Mouse (Mus musculus) lung, embryonic 14.5 days (tissue): Measurements from ENCODE around the gene P4hb. TPM values are rescaled to one million over a fixed set of nuclear protein-coding genes. Genes with fewer than 3 reads are reported as not detected.

Experiments
- ATAC-seq: fragments of 200-750 bp; cut with Nextera tagmentation; 2 replicates; pipeline ENCODE4 v1.8.0; 2017; ENCODE audit warnings: mild to moderate bottlenecking, moderate TSS enrichment, moderate library complexity; ENCODE audit not compliant: insufficient read depth
- DNase-seq: peaks from one replicate; pipeline ENCODE4 v3.0.0-alpha.2; 2015
- H3K27ac ChIP-seq: fragments of 300-500 bp; sonication (generic); 2 replicates; pipeline ENCODE4 v1.5.1; 2014; ENCODE audit warnings: low read depth, mild to moderate bottlenecking, moderate library complexity
- H3K27me3 ChIP-seq: fragments of 300-500 bp; sonication (generic); 2 replicates; pipeline ENCODE4 v1.6.1; 2014; ENCODE audit warnings: low read length, control low read depth; ENCODE audit not compliant: insufficient read depth
- H3K36me3 ChIP-seq: fragments of 300-500 bp; sonication (generic); 2 replicates; pipeline ENCODE4 v1.6.1; 2014; ENCODE audit warnings: control low read depth; ENCODE audit not compliant: insufficient read depth
- H3K4me1 ChIP-seq: fragments of 300-500 bp; sonication (generic); 2 replicates; pipeline ENCODE4 v1.6.1; 2014; ENCODE audit warnings: antibody characterized with exemption, control low read depth; ENCODE audit not compliant: insufficient read depth
- H3K4me2 ChIP-seq: fragments of 300-500 bp; sonication (generic); 2 replicates; pipeline ENCODE4 v1.6.1; 2014; ENCODE audit warnings: mild to moderate bottlenecking
- H3K4me3 ChIP-seq: fragments of 300-500 bp; sonication (generic); 2 replicates; pipeline ENCODE4 v1.5.1; 2014; ENCODE audit warnings: low read depth, low read length
- H3K9ac ChIP-seq: fragments of 300-500 bp; sonication (generic); 2 replicates; pipeline ENCODE4 v1.6.1; 2014
- H3K9me3 ChIP-seq: fragments of 300-500 bp; sonication (generic); 2 replicates; pipeline ENCODE4 v1.6.1; 2016; ENCODE audit warnings: low read depth, low read length, control low read depth
- CTCF ChIP-seq: IDR thresholded peaks from 2 replicates; pipeline ENCODE4 v1.5.1; 2016; ENCODE audit warnings: antibody characterized with exemption, low read depth
- WGBS: fragments of 180-500 bp; shearing (Covaris S2); extraction: QIAGEN DNeasy Blood & Tissue Kit; methylation state at CpG from one replicate; pipeline ENCODE4 v1.1.7; 2014; 5-methylcytosine and 5-hydroxymethylcytosine counted together
- polyA plus RNA-seq: library from polyadenylated mRNA; unstranded; fragments of >200 nt; fragmentation: Nextera tagmentation; extraction: Ambion mirVana; gene quantifications from 2 replicates; pipeline ENCODE4 v1.2.1, GENCODE M21; 2014

The P4hb gene
- polyA plus RNA-seq, 1 experiment from 2014 or later = 872 TPM

- Histone ChIP-seq H3K4me1 (0 out of 2 replicates have a peak, but pooled peaks cover 3% of the 10 kb centered on the region), H3K4me2 (no peak overlapping the region), H3K9ac (no peak overlapping the region), H3K27ac (no peak overlapping the region), H3K4me3 (no peak overlapping the region), H3K27me3 (no peaks in the 10 kb centered on the region), H3K36me3 (peaks cover 17% of the 10 kb centered on the region), H3K9me3 (no peaks in the 10 kb centered on the region)
- TF ChIP-seq CTCF = no peak
- WGBS = 65% methylated on average over 2 of the region's 2 CpGs
- DNase-seq (no peak), ATAC-seq (no peak)
Measured at GRCm38 (mm10) chr11:120555260-120555659, 17.8 kb downstream of the P4hb start.

- 59% methylated on average over 7 of the region's 7 CpGs for WGBS
- Histone ChIP-seq H3K4me3 (no peak overlapping the region), H3K4me2 (no peak overlapping the region), H3K9me3 (no peaks in the 10 kb centered on the region), H3K27me3 (no peaks in the 10 kb centered on the region), H3K9ac (no peak overlapping the region), H3K27ac (no peak overlapping the region), H3K36me3 (peaks cover 13% of the 10 kb centered on the region), H3K4me1 (0 out of 2 replicates have a peak, but pooled peaks cover 7% of the 10 kb centered on the region)
- no peak for TF ChIP-seq CTCF
- DNase-seq (no peak), ATAC-seq (no peak)
Measured at GRCm38 (mm10) chr11:120554834-120555233, 18.2 kb downstream of the P4hb start.

DNA sequence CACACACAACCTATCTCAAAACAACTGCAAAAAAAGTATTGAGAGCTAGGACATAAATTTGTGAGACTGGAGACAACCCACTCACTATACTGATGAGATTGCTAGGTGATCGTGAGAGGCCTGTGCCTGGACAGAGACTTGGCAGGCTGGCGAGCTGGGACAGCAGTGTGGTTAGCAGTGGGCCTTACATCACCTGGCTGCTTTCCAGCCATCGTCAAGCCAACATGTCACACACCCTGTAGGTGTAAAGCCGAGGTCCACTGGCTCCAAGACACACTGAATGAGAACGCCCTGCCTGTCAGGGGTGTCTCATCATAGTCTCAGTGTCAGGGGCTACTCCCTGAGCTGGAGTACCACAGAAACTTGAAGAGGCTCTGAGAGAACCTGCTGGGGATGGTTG, 20.3 kb downstream of the P4hb start:
- H3K36me3 ChIP-seq = no peaks in the 10 kb centered on the region
- H3K9me3 ChIP-seq = no peaks in the 10 kb centered on the region
- no peak overlapping the region for H3K4me3 ChIP-seq
- H3K4me1 ChIP-seq = peaks cover 14% of the 10 kb centered on the region
- H3K27ac ChIP-seq = no peak overlapping the region
- DNase-seq (no peak), ATAC-seq (no peak)
- 66% methylated on average over 5 of the region's 5 CpGs for WGBS
- no peak overlapping the region for H3K9ac ChIP-seq
- no peaks in the 10 kb centered on the region for H3K27me3 ChIP-seq
- H3K4me2 ChIP-seq = no peak overlapping the region
- no peak for TF ChIP-seq CTCF

GRCm38 (mm10) chr11:120550810-120551440, 22.1 kb downstream of the P4hb start, which contains the start of gene Ppp1r27:
Gene Ppp1r27, minus strand, starts transcription at chr11:120551132.
- Histone ChIP-seq H3K9ac (peak within 1 kb of the TSS; percentile 95), H3K9me3 (no peaks in the 10 kb centered on the region), H3K27ac (peak within 1 kb of the TSS; percentile 96; the same call in 1 of the 2 replicates), H3K4me1 (peaks cover 14% of the 10 kb centered on the region), H3K36me3 (peaks cover 6% of the 10 kb centered on the region; the same call in 1 of the 2 replicates), H3K4me3 (peak within 1 kb of the TSS; percentile 98), H3K27me3 (no peaks in the 10 kb centered on the region), H3K4me2 (peak within 1 kb of the TSS; percentile 96)
- DNase-seq (no peak), ATAC-seq (no peak)
- no peak for TF ChIP-seq CTCF
- WGBS = 92% methylated on average over 28 of the region's 28 CpGs

DNA sequence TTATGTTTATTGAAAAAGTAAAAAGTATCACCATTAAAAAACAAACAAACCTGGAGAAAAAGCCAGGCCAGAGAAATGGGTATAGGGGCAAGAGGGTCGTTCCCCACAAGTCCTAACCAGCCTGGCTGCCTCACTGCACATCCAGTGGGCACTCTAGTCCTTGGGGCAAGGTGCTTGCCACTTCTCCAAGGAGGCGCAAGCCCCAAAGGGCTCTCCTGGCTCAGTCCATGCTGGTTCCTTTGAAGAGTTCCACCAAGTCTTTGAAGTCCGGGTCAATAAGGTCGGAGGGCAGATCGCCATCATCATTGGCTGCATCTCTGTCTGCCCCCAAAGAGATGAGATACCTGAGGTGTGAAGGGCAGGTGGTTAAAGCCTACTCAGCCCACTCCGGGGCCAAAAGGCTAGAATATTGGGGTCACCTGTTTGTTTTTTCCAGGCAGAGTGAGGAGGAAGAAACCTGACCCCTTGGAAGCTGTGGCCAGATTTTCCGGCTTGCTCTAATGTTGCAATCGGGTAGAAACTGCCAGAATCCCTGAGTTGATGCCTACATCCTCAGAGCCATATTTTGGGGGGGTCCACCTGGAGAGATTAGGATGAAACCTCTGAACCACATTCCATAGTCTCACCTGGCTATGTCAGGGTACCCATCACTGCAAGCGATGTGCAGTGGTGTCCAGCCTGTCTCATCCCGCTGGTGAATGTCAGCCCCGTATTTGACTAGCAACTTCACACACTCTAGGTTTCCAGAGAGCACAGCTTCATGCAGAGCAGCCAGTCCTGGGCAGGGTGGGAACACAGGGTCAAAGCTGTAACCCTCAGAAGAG, 22.9 kb downstream of the P4hb start:
- ATAC-seq (peak; percentile 22; the same call in 1 of the 2 replicates), DNase-seq (no peak)
- WGBS = 59% methylated on average over 11 of the region's 11 CpGs
- Histone ChIP-seq H3K4me3 (peak overlapping the region; percentile 98), H3K36me3 (peaks cover 12% of the 10 kb centered on the region; the same call in 1 of the 2 replicates), H3K9ac (peak overlapping the region; percentile 95), H3K4me2 (peak overlapping the region; percentile 96), H3K4me1 (peaks cover 14% of the 10 kb centered on the region), H3K9me3 (no peaks in the 10 kb centered on the region), H3K27ac (peak overlapping the region; percentile 96; the same call in 1 of the 2 replicates), H3K27me3 (no peaks in the 10 kb centered on the region)
- no peak for TF ChIP-seq CTCF

DNA sequence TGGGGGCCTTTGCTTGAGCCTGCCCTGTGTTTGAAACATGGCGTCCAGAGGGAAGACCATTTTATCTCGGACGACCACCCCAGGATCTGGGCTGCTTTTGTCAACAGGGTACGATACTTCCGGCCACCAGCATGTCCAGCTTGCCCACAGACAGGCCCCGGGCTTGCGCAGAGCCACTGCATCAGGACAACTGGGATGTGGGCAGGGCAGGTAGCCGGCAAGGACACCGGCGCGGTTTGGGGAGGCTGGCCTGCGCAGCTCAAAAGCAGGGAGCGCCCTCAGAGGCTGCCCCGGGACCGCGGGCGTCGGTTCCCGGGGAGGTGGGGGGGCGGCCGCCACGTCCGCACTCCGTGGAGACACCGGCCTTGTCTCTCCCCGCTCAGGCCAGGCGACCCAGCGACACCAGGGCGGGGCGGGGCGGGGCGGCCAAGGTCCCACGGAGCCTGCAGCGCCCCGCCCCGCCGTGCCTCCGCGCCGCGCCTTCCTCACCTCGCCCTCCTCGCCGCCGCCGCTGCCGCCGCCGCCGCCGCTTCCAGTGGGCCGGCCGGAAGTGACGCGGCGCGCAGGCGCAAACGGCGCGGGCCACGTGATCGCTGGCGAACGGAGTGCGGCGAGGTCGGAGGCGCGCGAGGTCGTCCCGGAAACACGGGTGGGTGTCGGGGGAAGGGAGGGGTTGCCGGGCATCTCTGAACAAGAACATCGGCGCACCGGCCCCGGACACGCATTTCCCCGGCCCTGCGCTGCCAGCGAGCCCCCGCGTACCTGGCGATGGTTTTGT, 23.7 kb downstream of the P4hb start, which contains the start of gene Mcrip1:
Mcrip1 (minus strand) TSS at position 560 of the 778 bp plus-strand sequence.
- TF ChIP-seq CTCF = no peak
- peak; percentile 85 for ATAC-seq
- under 1% methylated on average over 73 of the region's 87 CpGs for WGBS
- peak within 1 kb of the TSS; percentile 96 for H3K27ac ChIP-seq
- H3K36me3 ChIP-seq = peaks cover 19% of the 10 kb centered on the region
- peaks cover 14% of the 10 kb centered on the region for H3K4me1 ChIP-seq
- no peaks in the 10 kb centered on the region for H3K9me3 ChIP-seq
- H3K9ac ChIP-seq = peak within 1 kb of the TSS; percentile 95
- DNase-seq = peak; percentile 96
- H3K27me3 ChIP-seq = no peaks in the 10 kb centered on the region
- H3K4me2 ChIP-seq = peak within 1 kb of the TSS; percentile 96
- H3K4me3 ChIP-seq = peak within 1 kb of the TSS; percentile 98
